Mouse (Mus musculus) heart, adult 2 months (tissue): ENCODE measurements at regions not wholly inside any gene's neighbourhood (a gene's known extent, or its start where the extent isn't known, plus 50 kb on each side); places are given as distances from the start of the nearest gene placed in this dataset.

Source experiments
- CTCF ChIP-seq: fragments of 200-600 bp; IDR thresholded peaks from 2 replicates; pipeline ENCODE4 v1.8.1; 2022; ENCODE audit warnings: antibody characterized with exemption, mild to moderate bottlenecking, moderate library complexity
- EP300 ChIP-seq: fragments of 200-500 bp; IDR thresholded peaks from 2 replicates; pipeline ENCODE4 v1.6.1; 2011; ENCODE audit warnings: low read depth, low read length, control low read depth; ENCODE audit not compliant: insufficient read depth
- POLR2A ChIP-seq: fragments of 200-500 bp; IDR thresholded peaks from 2 replicates; pipeline ENCODE4 v1.6.1; 2011; ENCODE audit warnings: mild to moderate bottlenecking, low read depth, low read length, control low read depth; ENCODE audit not compliant: insufficient read depth

- TF ChIP-seq CTCF (no peak), POLR2A (no peak), EP300 (no peak)
These were observed 341.3 kb downstream of the 1700129C05Rik start for GRCm38 (mm10) chr14:58801402-58801861.
